In genomic region chrX:11720517-11720916, GRCm38 (mm10) we compare ENCODE assay signal across 13 mouse cellular contexts.
DNase-seq lines count a peak whose midpoint lies in the region; ATAC-seq and TF ChIP-seq lines count a peak whose summit lies in the region.
"Had no signal": no experiment of that assay in that cellular context is flagged by ENCODE, and none has a peak within 500 bp of the region (broad histone marks: within the 10 kb centered on the region; RNA-seq: fewer than 3 reads in every experiment).

No protein-coding gene starts in this region.

- ATAC-seq in stomach, embryonic 16.5 days (ENCODE audit: insufficient read depth, low FRiP score): peak; percentile 60; the same call in 1 of the 2 replicates
- no peak for ATAC-seq in stomach, postnatal 0 days (ENCODE audit: low FRiP score, low TSS enrichment)
- no peak for ATAC-seq in forebrain, postnatal 0 days
- ATAC-seq: CD4-positive, CD25-positive, alpha-beta regulatory T cell, adult 4 months had no signal

- no peak for TF ChIP-seq EP300 in stomach, postnatal 0 days (optimal IDR thresholded peaks at IDR 0.05)

- H3K4me1 ChIP-seq in stomach, embryonic 16.5 days (ENCODE audit: control insufficient read depth, insufficient read depth, low read length): no peaks in the 10 kb centered on the region
- H3K4me1 ChIP-seq in stomach, postnatal 0 days (replicated peaks; ENCODE audit: control insufficient read depth, insufficient read depth): no peaks in the 10 kb centered on the region
- no peaks in the 10 kb centered on the region for H3K4me1 ChIP-seq in forebrain, postnatal 0 days (ENCODE audit: insufficient read depth)
- H3K4me1 ChIP-seq: embryonic facial prominence, embryonic 13.5 days had no signal

- H3K9me3 ChIP-seq in stomach, embryonic 16.5 days (replicated peaks; ENCODE audit: control insufficient read depth, low read length): no peaks in the 10 kb centered on the region
- no peaks in the 10 kb centered on the region for H3K9me3 ChIP-seq in stomach, postnatal 0 days (ENCODE audit: control insufficient read depth, low read length)
- H3K9me3 ChIP-seq in forebrain, postnatal 0 days (ENCODE audit: low read length): no peaks in the 10 kb centered on the region
- H3K9me3 ChIP-seq: embryonic facial prominence, embryonic 13.5 days had no signal

- DNase-seq in gastrocnemius, postnatal 14 days: peak; percentile 50
- no peak for DNase-seq in gastrocnemius, postnatal 36 days
- no peak for DNase-seq in stomach, postnatal 0 days (ENCODE audit: low spot score)
- DNase-seq in kidney, adult 9 months: peak; percentile 69
- no peak for DNase-seq in B cell, adult 2 months
- DNase-seq in forebrain, postnatal 0 days: no peak
- DNase-seq in cerebellum, postnatal 25 days: no peak
- DNase-seq: cerebellum, adult 18-20 months; left cerebral cortex, postnatal 4 days had no signal

- no peak overlapping the region for H3K4me3 ChIP-seq in stomach, embryonic 16.5 days (replicated peaks; ENCODE audit: low read length)
- no peak overlapping the region for H3K4me3 ChIP-seq in stomach, postnatal 0 days (ENCODE audit: low read depth, low read length)
- no peak overlapping the region for H3K4me3 ChIP-seq in forebrain, postnatal 0 days (ENCODE audit: low read depth, low read length)
- H3K4me3 ChIP-seq: embryonic facial prominence, embryonic 13.5 days; layer of hippocampus, adult 2 months had no signal

- no peaks in the 10 kb centered on the region for H3K36me3 ChIP-seq in stomach, embryonic 16.5 days (ENCODE audit: control insufficient read depth, insufficient read depth, low read length)
- H3K36me3 ChIP-seq in stomach, postnatal 0 days (ENCODE audit: control insufficient read depth, insufficient read depth, low read length): no peaks in the 10 kb centered on the region
- no peaks in the 10 kb centered on the region for H3K36me3 ChIP-seq in forebrain, postnatal 0 days (ENCODE audit: insufficient read depth)
- H3K36me3 ChIP-seq: embryonic facial prominence, embryonic 13.5 days had no signal

- no peak overlapping the region for H3K4me2 ChIP-seq in stomach, embryonic 16.5 days (ENCODE audit: low read depth, low read length)
- H3K4me2 ChIP-seq in stomach, postnatal 0 days (replicated peaks; ENCODE audit: low read depth): no peak overlapping the region
- H3K4me2 ChIP-seq in forebrain, postnatal 0 days (ENCODE audit: low read depth): no peak overlapping the region
- H3K4me2 ChIP-seq: embryonic facial prominence, embryonic 13.5 days had no signal

- TF ChIP-seq CTCF in stomach, postnatal 0 days (IDR thresholded peaks at IDR 0.05; ENCODE audit: low read depth): no peak
- no peak for TF ChIP-seq CTCF in forebrain, postnatal 0 days (IDR thresholded peaks at IDR 0.05; ENCODE audit: low read depth)

- H3K9ac ChIP-seq in stomach, embryonic 16.5 days (ENCODE audit: low read length): no peak overlapping the region
- H3K9ac ChIP-seq in stomach, postnatal 0 days (ENCODE audit: low read length): no peak overlapping the region
- H3K9ac ChIP-seq in forebrain, postnatal 0 days: no peak overlapping the region
- H3K9ac ChIP-seq: embryonic facial prominence, embryonic 13.5 days had no signal

- H3K27ac ChIP-seq in stomach, embryonic 16.5 days (ENCODE audit: low read length): no peak overlapping the region
- H3K27ac ChIP-seq in stomach, postnatal 0 days (replicated peaks): no peak overlapping the region
- H3K27ac ChIP-seq in forebrain, postnatal 0 days (ENCODE audit: low read depth, low read length): no peak overlapping the region
- H3K27ac ChIP-seq: embryonic facial prominence, embryonic 13.5 days; layer of hippocampus, adult 2 months had no signal

- H3K27me3 ChIP-seq in stomach, embryonic 16.5 days (ENCODE audit: control insufficient read depth, insufficient read depth, low read length): no peaks in the 10 kb centered on the region; the same call in 1 of the 2 replicates
- H3K27me3 ChIP-seq in stomach, postnatal 0 days (ENCODE audit: control insufficient read depth, insufficient read depth, low read length): no peaks in the 10 kb centered on the region
- no peaks in the 10 kb centered on the region for H3K27me3 ChIP-seq in forebrain, postnatal 0 days (ENCODE audit: insufficient read depth, low read length)

- 55% methylated on average over 7 of the region's 7 CpGs for WGBS in stomach, embryonic 16.5 days
- 65% methylated on average over 7 of the region's 7 CpGs for WGBS in stomach, postnatal 0 days
- 74% methylated on average over 7 of the region's 7 CpGs for WGBS in forebrain, postnatal 0 days

- intact Hi-C loops in gastrocnemius, postnatal 14 days (cut with DNase I; ENCODE audit: low total_unique reads): no loop called here
- intact Hi-C loops in gastrocnemius, postnatal 36 days (cut with DNase I): no loop called here

Comparison
In these comparisons a context has a peak if more than half of its experiments do, and no peak if none do; other contexts are left out.
1. DNase-seq: peak in gastrocnemius, postnatal 14 days (single experiment) and kidney, adult 9 months (single experiment); none in gastrocnemius, postnatal 36 days (0 of 2), stomach, postnatal 0 days (single experiment), B cell, adult 2 months (0 of 2), forebrain, postnatal 0 days (single experiment) and cerebellum, postnatal 25 days (0 of 2).